Mouse (Mus musculus): ENCODE results near the gene Pafah1b2. TPM values are rescaled to one million over a fixed set of nuclear protein-coding genes. Genes with fewer than 3 reads are reported as not detected.

Pafah1b2 gene
- polyA plus RNA-seq, 1 experiment: 111 TPM

- 36% methylated on average over 13 of the region's 13 CpGs for WGBS
- Histone ChIP-seq H3K27me3 (ENCODE audit: control insufficient read depth, insufficient read depth, low read length) (no peaks in the 10 kb centered on the region), H3K27ac (ENCODE audit: insufficient read depth, low read length) (peak overlapping the region; percentile 87), H3K4me1 (ENCODE audit: control insufficient read depth, insufficient read depth, low read length) (peaks cover 18% of the 10 kb centered on the region; the same call in 1 of the 2 replicates), H3K4me3 (replicated peaks; ENCODE audit: insufficient read depth, low read depth, low read length) (peak overlapping the region; percentile 80)
- TF ChIP-seq POLR2A (IDR thresholded peaks at IDR 0.05; ENCODE audit: borderline replicate concordance, insufficient read depth, low read length) (no peak), CTCF (IDR thresholded peaks at IDR 0.05; ENCODE audit: borderline replicate concordance, insufficient read depth, low read depth, low read length) (no peak)
- no peak for DNase-seq
These were observed 58.8 kb downstream of the Pafah1b2 start for GRCm38 (mm10) chr9:45953511-45954293.

GRCm38 (mm10) chr9:45952890-45953289, 59.6 kb downstream of the Pafah1b2 start:
- TF ChIP-seq CTCF (IDR thresholded peaks at IDR 0.05; ENCODE audit: borderline replicate concordance, insufficient read depth, low read depth, low read length): no peak
- TF ChIP-seq POLR2A (IDR thresholded peaks at IDR 0.05; ENCODE audit: borderline replicate concordance, insufficient read depth, low read length): no peak
- H3K4me1 ChIP-seq (ENCODE audit: control insufficient read depth, insufficient read depth, low read length): peaks cover 20% of the 10 kb centered on the region
- peak overlapping the region; percentile 80 for H3K4me3 ChIP-seq (replicated peaks; ENCODE audit: insufficient read depth, low read depth, low read length)
- no peaks in the 10 kb centered on the region for H3K27me3 ChIP-seq (ENCODE audit: control insufficient read depth, insufficient read depth, low read length)
- WGBS: 69% methylated on average over 7 of the region's 7 CpGs
- no peak for DNase-seq
- H3K27ac ChIP-seq (ENCODE audit: insufficient read depth, low read length): no peak overlapping the region

- H3K27me3 ChIP-seq (ENCODE audit: control insufficient read depth, insufficient read depth, low read length): no peaks in the 10 kb centered on the region
- H3K4me3 ChIP-seq (replicated peaks; ENCODE audit: insufficient read depth, low read depth, low read length): no peak overlapping the region
- H3K4me1 ChIP-seq (ENCODE audit: control insufficient read depth, insufficient read depth, low read length): peaks cover 26% of the 10 kb centered on the region
- no peak overlapping the region for H3K27ac ChIP-seq (ENCODE audit: insufficient read depth, low read length)
- 88% methylated on average over 4 of the region's 4 CpGs for WGBS
- TF ChIP-seq POLR2A (IDR thresholded peaks at IDR 0.05; ENCODE audit: borderline replicate concordance, insufficient read depth, low read length) (no peak), CTCF (IDR thresholded peaks at IDR 0.05; ENCODE audit: borderline replicate concordance, insufficient read depth, low read depth, low read length) (no peak)
- DNase-seq: no peak
These were observed 60.4 kb downstream of the Pafah1b2 start for GRCm38 (mm10) chr9:45952057-45952456.

- Histone ChIP-seq H3K4me1 (ENCODE audit: control insufficient read depth, insufficient read depth, low read length) (peaks cover 57% of the 10 kb centered on the region), H3K27me3 (ENCODE audit: control insufficient read depth, insufficient read depth, low read length) (no peaks in the 10 kb centered on the region), H3K4me3 (replicated peaks; ENCODE audit: insufficient read depth, low read depth, low read length) (no peak overlapping the region), H3K27ac (ENCODE audit: insufficient read depth, low read length) (no peak overlapping the region)
- DNase-seq: no peak
- WGBS: 80% methylated on average over 10 of the region's 10 CpGs
- no peak for TF ChIP-seq POLR2A (IDR thresholded peaks at IDR 0.05; ENCODE audit: borderline replicate concordance, insufficient read depth, low read length)
- TF ChIP-seq CTCF (IDR thresholded peaks at IDR 0.05; ENCODE audit: borderline replicate concordance, insufficient read depth, low read depth, low read length): no peak
These were observed 65.7 kb downstream of the Pafah1b2 start for GRCm38 (mm10) chr9:45946872-45947183.

GRCm38 (mm10) chr9:45946182-45946871, 66.2 kb downstream of the Pafah1b2 start:
- TF ChIP-seq POLR2A (IDR thresholded peaks at IDR 0.05; ENCODE audit: borderline replicate concordance, insufficient read depth, low read length) (no peak), CTCF (IDR thresholded peaks at IDR 0.05; ENCODE audit: borderline replicate concordance, insufficient read depth, low read depth, low read length) (no peak)
- H3K4me1 ChIP-seq (ENCODE audit: control insufficient read depth, insufficient read depth, low read length): peaks cover 55% of the 10 kb centered on the region
- H3K27ac ChIP-seq (ENCODE audit: insufficient read depth, low read length): peak overlapping the region; percentile 39; the same call in 1 of the 2 replicates
- H3K4me3 ChIP-seq (replicated peaks; ENCODE audit: insufficient read depth, low read depth, low read length): no peak overlapping the region
- 85% methylated on average over 16 of the region's 16 CpGs for WGBS
- no peaks in the 10 kb centered on the region for H3K27me3 ChIP-seq (ENCODE audit: control insufficient read depth, insufficient read depth, low read length)
- no peak for DNase-seq

- Histone ChIP-seq H3K27me3 (ENCODE audit: control insufficient read depth, insufficient read depth, low read length) (no peaks in the 10 kb centered on the region), H3K4me1 (ENCODE audit: control insufficient read depth, insufficient read depth, low read length) (peaks cover 55% of the 10 kb centered on the region), H3K27ac (ENCODE audit: insufficient read depth, low read length) (peak overlapping the region; percentile 39), H3K4me3 (replicated peaks; ENCODE audit: insufficient read depth, low read depth, low read length) (no peak overlapping the region)
- peak; percentile 66 to 74 for DNase-seq
- WGBS: 39% methylated on average over 13 of the region's 13 CpGs
- TF ChIP-seq POLR2A (IDR thresholded peaks at IDR 0.05; ENCODE audit: borderline replicate concordance, insufficient read depth, low read length) (no peak), CTCF (IDR thresholded peaks at IDR 0.05; ENCODE audit: borderline replicate concordance, insufficient read depth, low read depth, low read length) (no peak)
These were observed 66.8 kb downstream of the Pafah1b2 start for GRCm38 (mm10) chr9:45945721-45946120.

GRCm38 (mm10) chr9:45944506-45945400, 67.7 kb downstream of the Pafah1b2 start:
- WGBS: 42% methylated on average over 13 of the region's 13 CpGs

More at GRCm38 (mm10) chr9:45944506-45945400, 67.7 kb downstream of the Pafah1b2 start:
- no peaks in the 10 kb centered on the region for H3K27me3 ChIP-seq (ENCODE audit: control insufficient read depth, insufficient read depth, low read length)
- H3K27ac ChIP-seq (ENCODE audit: insufficient read depth, low read length): peak overlapping the region; percentile 39
- H3K4me1 ChIP-seq (ENCODE audit: control insufficient read depth, insufficient read depth, low read length): peaks cover 58% of the 10 kb centered on the region
- DNase-seq: peak; percentile 65 to 70
- no peak overlapping the region for H3K4me3 ChIP-seq (replicated peaks; ENCODE audit: insufficient read depth, low read depth, low read length)
- TF ChIP-seq CTCF (IDR thresholded peaks at IDR 0.05; ENCODE audit: borderline replicate concordance, insufficient read depth, low read depth, low read length): no peak
- TF ChIP-seq POLR2A (IDR thresholded peaks at IDR 0.05; ENCODE audit: borderline replicate concordance, insufficient read depth, low read length): no peak
